Mouse (Mus musculus) neural tube, embryonic 11.5 days (tissue): ENCODE measurements around the gene Mtor. TPM values are rescaled to one million over a fixed set of nuclear protein-coding genes. Genes with fewer than 3 reads are reported as not detected.

Experiments used
- ATAC-seq: fragments of 200-750 bp; cut with Nextera tagmentation; 2 replicates; pipeline ENCODE4 v1.8.0; 2017; ENCODE audit warnings: moderate number of reproducible peaks, mild to moderate bottlenecking, moderate TSS enrichment, moderate library complexity; ENCODE audit not compliant: insufficient read depth, low FRiP score, low TSS enrichment
- DNase-seq: peaks from one replicate; pipeline ENCODE4 v3.0.0-alpha.2; 2015; ENCODE audit warnings: low spot score
- H3K27ac ChIP-seq: fragments of 300-500 bp; sonication (generic); 2 replicates; pipeline ENCODE4 v1.5.1; 2014; ENCODE audit warnings: low read depth, mild to moderate bottlenecking, low read length
- H3K27me3 ChIP-seq: fragments of 300-500 bp; sonication (generic); 2 replicates; pipeline ENCODE4 v1.6.1; 2014; ENCODE audit warnings: mild to moderate bottlenecking, low read length, mixed read lengths; ENCODE audit not compliant: control insufficient read depth, insufficient read depth
- H3K36me3 ChIP-seq: fragments of 300-500 bp; sonication (generic); 2 replicates; pipeline ENCODE4 v1.6.1; 2014; ENCODE audit warnings: mild to moderate bottlenecking, low read length, moderate library complexity, mixed read lengths; ENCODE audit not compliant: control insufficient read depth, insufficient read depth
- H3K4me1 ChIP-seq: fragments of 300-500 bp; sonication (generic); 2 replicates; pipeline ENCODE4 v1.6.1; 2014; ENCODE audit warnings: low read length, mixed read lengths; ENCODE audit not compliant: control insufficient read depth, insufficient read depth
- H3K4me2 ChIP-seq: fragments of 300-500 bp; sonication (generic); 2 replicates; pipeline ENCODE4 v1.6.1; 2014; ENCODE audit warnings: low read depth, mild to moderate bottlenecking, moderate library complexity
- H3K4me3 ChIP-seq: fragments of 300-500 bp; sonication (generic); 2 replicates; pipeline ENCODE4 v1.5.1; 2014; ENCODE audit warnings: low read depth, low read length
- H3K9ac ChIP-seq: fragments of 300-500 bp; sonication (generic); 2 replicates; pipeline ENCODE4 v1.6.1; 2014; ENCODE audit warnings: mild to moderate bottlenecking, low read length
- H3K9me3 ChIP-seq: fragments of 300-500 bp; sonication (generic); 2 replicates; pipeline ENCODE4 v1.6.1; 2016; ENCODE audit warnings: low read length; ENCODE audit not compliant: control insufficient read depth
- WGBS: fragments of 180-500 bp; shearing (Covaris S2); extraction: QIAGEN DNeasy Blood & Tissue Kit; methylation state at CpG from one replicate; pipeline ENCODE4 v1.1.7; 2014; 5-methylcytosine and 5-hydroxymethylcytosine counted together
- polyA plus RNA-seq: library from polyadenylated mRNA; unstranded; fragments of >200 nt; fragmentation: Nextera tagmentation; extraction: Ambion mirVana; gene quantifications from 2 replicates; pipeline ENCODE4 v1.2.1, GENCODE M21; 2014

Mtor gene
- polyA plus RNA-seq, 1 experiment from 2014 or later = 34.1 TPM

DNA sequence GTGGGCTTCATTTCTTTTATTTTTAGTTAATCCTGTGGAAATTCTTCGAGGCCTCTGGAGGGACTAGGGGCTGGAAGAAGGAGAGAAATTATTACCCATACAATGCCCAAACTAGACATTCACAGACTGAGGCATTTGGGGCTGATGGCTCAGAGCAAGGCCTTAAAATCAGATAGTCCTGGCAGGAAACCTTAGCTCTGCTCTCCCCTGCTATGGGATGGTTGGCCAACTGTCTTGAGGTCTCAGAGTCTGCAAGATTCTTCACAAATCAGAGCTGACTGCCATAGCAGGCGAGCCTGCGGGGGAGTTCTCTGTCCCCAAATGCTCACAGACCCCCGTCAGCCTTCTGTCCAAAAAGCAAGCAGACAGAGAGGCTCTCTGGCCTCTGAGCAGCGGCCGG, 30.9 kb upstream of the Mtor start:
- DNase-seq = no peak
- no peak overlapping the region for H3K4me2 ChIP-seq
- no peaks in the 10 kb centered on the region for H3K27me3 ChIP-seq
- ATAC-seq = no peak
- H3K9ac ChIP-seq = peak overlapping the region; percentile 7; the same call in 1 of the 2 replicates
- peaks cover 3% of the 10 kb centered on the region for H3K4me1 ChIP-seq
- H3K9me3 ChIP-seq = no peaks in the 10 kb centered on the region
- H3K27ac ChIP-seq = no peak overlapping the region
- 32% methylated on average over 6 of the region's 6 CpGs for WGBS
- no peak overlapping the region for H3K4me3 ChIP-seq
- no peaks in the 10 kb centered on the region for H3K36me3 ChIP-seq

- 86% methylated on average over 10 of the region's 10 CpGs for WGBS
- Histone ChIP-seq H3K4me2 (no peak overlapping the region), H3K9me3 (no peaks in the 10 kb centered on the region), H3K4me3 (no peak overlapping the region), H3K4me1 (no peaks in the 10 kb centered on the region), H3K27me3 (no peaks in the 10 kb centered on the region), H3K36me3 (no peaks in the 10 kb centered on the region), H3K9ac (no peak overlapping the region; the same call in 1 of the 2 replicates), H3K27ac (no peak overlapping the region)
- ATAC-seq (no peak), DNase-seq (no peak)
Measured at GRCm38 (mm10) chr4:148426950-148427850, 21.2 kb upstream of the Mtor start.

- Histone ChIP-seq H3K4me2 (no peak overlapping the region), H3K27ac (no peak overlapping the region), H3K9ac (no peak overlapping the region), H3K27me3 (no peaks in the 10 kb centered on the region), H3K4me1 (no peaks in the 10 kb centered on the region), H3K36me3 (no peaks in the 10 kb centered on the region), H3K9me3 (no peaks in the 10 kb centered on the region), H3K4me3 (no peak overlapping the region)
- DNase-seq = no peak
- WGBS = 84% methylated on average over 5 of the region's 5 CpGs
- no peak for ATAC-seq
Measured at GRCm38 (mm10) chr4:148428544-148428943, 19.9 kb upstream of the Mtor start.

- Histone ChIP-seq H3K4me1 (no peaks in the 10 kb centered on the region), H3K4me3 (no peak overlapping the region), H3K36me3 (no peaks in the 10 kb centered on the region), H3K27ac (no peak overlapping the region), H3K27me3 (no peaks in the 10 kb centered on the region), H3K9ac (no peak overlapping the region), H3K9me3 (no peaks in the 10 kb centered on the region), H3K4me2 (no peak overlapping the region)
- WGBS = 88% methylated on average over 11 of the region's 11 CpGs
- no peak for DNase-seq
- ATAC-seq = no peak
Measured at GRCm38 (mm10) chr4:148429121-148429520, 19.3 kb upstream of the Mtor start.

GRCm38 (mm10) chr4:148429686-148430085, 18.7 kb upstream of the Mtor start:
- Histone ChIP-seq H3K9me3 (no peaks in the 10 kb centered on the region), H3K36me3 (no peaks in the 10 kb centered on the region), H3K27ac (no peak overlapping the region), H3K9ac (no peak overlapping the region), H3K4me2 (no peak overlapping the region), H3K27me3 (no peaks in the 10 kb centered on the region), H3K4me3 (no peak overlapping the region), H3K4me1 (no peaks in the 10 kb centered on the region)
- peak; percentile 59; the same call in 1 of the 2 replicates for ATAC-seq
- DNase-seq = peak; percentile 83
- 18% methylated on average over 6 of the region's 6 CpGs for WGBS

- no peaks in the 10 kb centered on the region for H3K4me1 ChIP-seq
- no peak overlapping the region for H3K27ac ChIP-seq
- no peaks in the 10 kb centered on the region for H3K36me3 ChIP-seq
- ATAC-seq (no peak), DNase-seq (no peak)
- H3K9ac ChIP-seq = no peak overlapping the region
- H3K9me3 ChIP-seq = no peaks in the 10 kb centered on the region
- no peaks in the 10 kb centered on the region for H3K27me3 ChIP-seq
- no peak overlapping the region for H3K4me2 ChIP-seq
- WGBS = 85% methylated on average over 11 of the region's 11 CpGs
- H3K4me3 ChIP-seq = no peak overlapping the region
Measured at GRCm38 (mm10) chr4:148430880-148431519, 17.4 kb upstream of the Mtor start.

GRCm38 (mm10) chr4:148432488-148432887, 15.9 kb upstream of the Mtor start:
- Histone ChIP-seq H3K27ac (no peak overlapping the region), H3K4me3 (no peak overlapping the region), H3K4me1 (no peaks in the 10 kb centered on the region), H3K36me3 (no peaks in the 10 kb centered on the region), H3K4me2 (no peak overlapping the region), H3K9ac (no peak overlapping the region), H3K9me3 (no peaks in the 10 kb centered on the region), H3K27me3 (no peaks in the 10 kb centered on the region)
- ATAC-seq (no peak), DNase-seq (no peak)
- WGBS = 90% methylated on average over 4 of the region's 4 CpGs

GRCm38 (mm10) chr4:148433336-148433735, 15.1 kb upstream of the Mtor start:
- DNase-seq = no peak
- ATAC-seq = no peak
- no peaks in the 10 kb centered on the region for H3K27me3 ChIP-seq
- no peaks in the 10 kb centered on the region for H3K36me3 ChIP-seq
- H3K4me2 ChIP-seq = no peak overlapping the region
- H3K4me3 ChIP-seq = no peak overlapping the region
- WGBS = 85% methylated on average over 18 of the region's 18 CpGs
- H3K4me1 ChIP-seq = no peaks in the 10 kb centered on the region
- H3K9me3 ChIP-seq = no peaks in the 10 kb centered on the region
- H3K9ac ChIP-seq = no peak overlapping the region
- H3K27ac ChIP-seq = no peak overlapping the region

DNA sequence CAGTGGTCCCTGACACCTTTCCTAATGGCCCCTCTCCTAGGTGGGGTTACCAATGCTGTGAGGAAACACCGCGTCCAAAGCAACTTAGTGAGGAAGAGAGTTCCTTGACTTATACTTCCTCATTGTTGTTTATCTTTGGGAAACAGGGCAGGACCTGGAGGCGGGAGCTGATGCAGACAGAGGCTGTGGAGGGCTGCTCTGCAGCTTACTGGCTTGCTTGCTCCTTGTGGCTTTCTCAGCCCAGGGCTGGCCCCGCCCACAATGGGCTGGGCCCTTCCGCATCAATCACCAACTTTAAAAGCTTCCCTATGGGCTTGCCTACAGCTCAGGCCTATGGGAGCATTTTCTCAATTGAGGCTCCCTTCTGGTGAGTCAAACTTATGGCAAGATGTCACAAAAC, 14.6 kb upstream of the Mtor start:
- Histone ChIP-seq H3K4me1 (no peaks in the 10 kb centered on the region), H3K4me2 (no peak overlapping the region), H3K27me3 (no peaks in the 10 kb centered on the region), H3K9me3 (no peaks in the 10 kb centered on the region), H3K9ac (no peak overlapping the region), H3K4me3 (no peak overlapping the region), H3K27ac (no peak overlapping the region), H3K36me3 (no peaks in the 10 kb centered on the region)
- DNase-seq (no peak), ATAC-seq (no peak)
- 86% methylated on average over 5 of the region's 5 CpGs for WGBS
